Mouse (Mus musculus) left cerebral cortex, postnatal 25 days (tissue): ENCODE measurements around the gene Gpr132. TPM values are rescaled to one million over a fixed set of nuclear protein-coding genes. Genes with fewer than 3 reads are reported as not detected.

Source experiments
- DNase-seq, 2 experiments: peaks; one replicate each; pipeline ENCODE4 v3.0.0; 2022; ENCODE audit warnings: low spot score in 2 of 2, mixed read lengths in 1 of 2
- intact Hi-C: fragments of 180-260 bp; cut with DNase I; formaldehyde crosslinking; loops from one replicate; pipeline ENCODE4 v1.15.1; 2025
- total RNA-seq, 2 experiments: library from RNA; stranded (reverse); gene quantifications; 2 replicates each; pipeline ENCODE4 v1.2.3; 2021

Gpr132 gene
- total RNA-seq, 2 experiments from 2014 or later, result not detected

DNA sequence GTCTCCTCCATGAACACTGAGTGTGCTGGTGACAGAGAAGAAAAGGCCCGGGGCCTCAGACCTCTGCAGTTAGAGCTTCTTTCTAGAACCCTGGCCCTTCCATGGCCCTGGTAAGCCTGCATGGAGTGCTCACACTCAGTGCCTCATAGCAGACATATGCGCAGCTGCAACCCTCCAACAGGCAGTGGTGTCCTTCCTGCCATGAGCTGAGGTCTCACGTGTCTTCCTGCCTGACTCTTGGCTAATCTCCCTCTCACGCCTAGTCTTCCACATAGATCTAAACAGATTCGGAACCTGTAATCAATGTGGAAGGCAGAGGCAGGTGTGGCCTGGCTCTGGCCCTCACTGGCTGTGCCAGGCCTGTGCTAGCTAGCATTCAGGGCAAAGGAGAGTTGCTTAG is 11.7 kb upstream of the Gpr132 start:
- intact Hi-C loops, result loop anchor here (5.0 kb wide), 2 partner anchors 48 to 78 kb away; partner anchors contain the start of gene Jag2

DNA sequence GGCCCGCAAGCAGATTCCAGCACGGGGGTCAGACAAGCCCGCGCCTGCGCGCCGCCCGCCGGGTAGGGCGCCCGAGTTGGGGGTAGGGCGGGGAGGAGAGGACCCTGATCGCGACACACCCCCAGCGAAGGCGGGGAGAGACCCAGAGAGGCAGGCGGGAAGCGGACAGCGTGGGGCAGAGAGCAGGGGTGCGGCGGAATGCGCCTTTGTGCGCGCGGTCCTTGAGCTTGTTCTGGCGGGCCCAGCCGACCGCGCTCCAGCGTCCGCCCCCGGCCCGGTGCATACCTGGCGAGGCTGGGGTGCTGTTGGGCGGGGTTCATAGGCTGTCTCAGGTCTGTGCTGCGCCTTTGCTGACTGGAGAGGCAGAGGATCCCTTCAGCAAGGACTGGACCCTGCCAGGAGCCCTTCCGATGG is 9.6 kb upstream of the Gpr132 start:
- intact Hi-C loops, result loop anchor here (5.0 kb wide), 2 partner anchors 50 to 80 kb away; partner anchors contain the start of gene Jag2
- no peak for DNase-seq

More for the DNA sequence above, 11.7 kb upstream of the Gpr132 start:
- DNase-seq, result no peak

DNA sequence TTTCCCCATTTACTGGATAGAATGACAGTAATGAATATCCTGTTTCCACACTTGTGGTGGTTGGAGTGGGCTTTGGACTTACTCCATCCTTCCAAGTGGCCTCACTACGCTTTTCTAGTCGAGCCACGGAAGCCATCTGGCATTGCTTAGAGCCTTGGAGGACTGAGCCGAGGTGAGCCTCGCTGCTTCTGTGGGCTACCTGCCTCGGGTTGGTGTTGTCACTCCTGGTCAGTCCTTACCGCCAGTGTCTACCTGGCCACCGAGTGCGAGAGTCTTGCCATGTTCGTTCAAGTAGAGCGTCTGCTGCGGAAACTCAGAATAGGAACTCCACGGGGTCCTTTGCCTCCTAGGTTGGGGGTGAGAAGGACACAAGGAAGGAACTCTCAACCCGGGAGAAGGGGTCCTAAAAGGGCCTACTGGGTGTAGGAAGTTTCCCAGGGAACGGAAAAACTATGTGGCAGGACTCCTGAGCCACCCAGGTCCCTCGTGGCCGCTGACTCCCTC is 9.1 kb upstream of the Gpr132 start:
- DNase-seq, result no peak
- intact Hi-C loops, result loop anchor here (5.0 kb wide), 2 partner anchors 50 to 80 kb away; partner anchors contain the start of gene Jag2

DNA sequence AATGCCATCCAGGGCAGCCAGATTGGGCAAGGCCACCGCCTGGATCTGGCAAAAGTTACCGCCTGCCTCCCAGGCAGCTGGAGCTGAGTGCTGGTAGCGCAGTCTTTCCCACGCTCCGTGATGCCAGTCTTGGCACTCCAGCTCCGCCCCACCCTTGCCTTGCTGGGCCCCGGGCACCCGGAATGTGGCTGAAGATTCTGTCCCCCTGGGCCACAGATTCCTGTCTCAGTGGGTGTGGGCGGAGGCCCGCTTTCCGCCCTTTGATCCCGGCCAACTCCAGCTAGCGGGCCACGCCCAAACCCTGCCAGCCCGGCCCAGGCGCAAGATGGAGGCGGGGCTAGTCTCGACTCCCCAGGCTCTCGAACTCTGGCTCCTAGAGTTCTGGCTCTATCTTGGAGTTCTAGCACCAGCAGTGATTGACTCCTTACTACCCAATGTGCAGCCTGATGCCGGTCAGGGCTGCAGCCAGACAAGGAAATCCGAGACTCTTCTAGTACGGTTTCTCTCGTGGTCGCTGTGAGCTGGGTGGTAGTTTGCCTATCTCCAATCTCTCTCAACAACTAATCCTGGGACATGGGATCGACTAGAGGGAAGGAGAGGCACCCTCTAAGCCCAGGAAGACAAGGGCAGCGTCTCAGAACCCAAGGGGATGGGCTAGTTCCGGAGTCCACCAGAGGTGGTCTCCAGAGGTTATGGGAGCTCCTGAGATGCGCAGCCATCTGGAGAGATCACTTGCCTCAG is 8.5 kb upstream of the Gpr132 start:
- peak in 1 of 2 experiments; percentile 49 for DNase-seq
- intact Hi-C loops, result loop anchor here (5.0 kb wide), 2 partner anchors 51 to 81 kb away; partner anchors contain the start of gene Jag2

DNA sequence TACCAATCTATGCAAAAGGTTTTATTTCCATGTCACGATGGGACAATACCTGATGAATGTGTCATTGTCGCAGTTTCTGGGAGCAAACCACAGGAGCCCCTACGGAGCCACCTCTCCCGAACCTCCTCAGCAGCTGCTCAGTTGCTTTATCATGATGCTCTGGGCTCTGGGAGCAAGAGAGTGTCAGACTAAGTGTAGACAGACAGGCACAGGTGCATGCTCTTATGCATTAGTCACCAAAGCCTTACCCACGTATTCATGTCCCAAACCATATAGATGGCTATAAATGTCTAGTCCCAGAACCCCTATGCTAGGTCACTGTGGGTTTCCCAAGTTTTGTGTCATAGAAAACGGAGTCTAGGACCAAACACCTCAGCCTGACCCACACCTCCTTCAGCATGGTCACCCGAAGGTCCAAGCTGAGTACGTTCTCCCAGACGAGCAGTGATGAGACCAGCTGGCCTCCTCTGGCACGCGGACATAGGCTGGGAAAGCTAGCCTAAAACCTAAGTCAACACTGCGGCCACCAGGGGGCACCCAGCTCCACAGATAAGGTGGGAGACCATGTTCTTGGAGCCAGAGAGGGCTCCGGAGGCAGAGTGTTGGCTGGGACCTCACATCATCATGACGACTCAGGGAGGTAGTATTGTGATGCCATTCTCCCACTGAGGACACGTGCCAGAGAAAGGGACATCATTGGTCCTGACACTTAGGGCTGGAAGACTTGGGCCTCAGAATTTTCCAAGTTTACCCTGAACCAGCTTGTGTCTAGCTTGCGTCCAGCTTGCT is 7.4 kb upstream of the Gpr132 start:
- intact Hi-C loops, result loop anchor here (5.0 kb wide), 2 partner anchors 52 to 82 kb away; partner anchors contain the start of gene Jag2
- DNase-seq, result peak; percentile 83 to 90

DNA sequence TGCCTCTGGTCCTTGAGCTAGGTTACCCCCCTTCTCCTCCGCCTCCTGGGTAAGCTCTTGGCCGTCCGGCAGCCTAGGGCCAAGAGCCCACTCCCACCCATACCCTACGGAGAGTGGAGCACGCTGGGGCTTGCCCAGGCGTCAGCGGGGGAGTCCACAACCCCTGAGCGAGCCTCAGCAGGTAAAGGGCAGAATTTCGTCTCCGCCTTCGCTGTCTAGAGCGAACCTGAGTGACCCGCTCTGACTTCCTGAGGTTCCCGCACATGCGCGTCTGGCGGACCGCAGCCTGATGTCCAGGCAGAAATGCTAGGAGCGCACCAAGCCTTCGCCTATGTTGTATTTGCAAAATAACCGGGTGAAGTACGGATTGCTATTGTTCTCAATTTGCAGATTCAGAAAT is 6.2 kb upstream of the Gpr132 start:
- intact Hi-C loops, result no loop called here
- DNase-seq, result no peak

DNA sequence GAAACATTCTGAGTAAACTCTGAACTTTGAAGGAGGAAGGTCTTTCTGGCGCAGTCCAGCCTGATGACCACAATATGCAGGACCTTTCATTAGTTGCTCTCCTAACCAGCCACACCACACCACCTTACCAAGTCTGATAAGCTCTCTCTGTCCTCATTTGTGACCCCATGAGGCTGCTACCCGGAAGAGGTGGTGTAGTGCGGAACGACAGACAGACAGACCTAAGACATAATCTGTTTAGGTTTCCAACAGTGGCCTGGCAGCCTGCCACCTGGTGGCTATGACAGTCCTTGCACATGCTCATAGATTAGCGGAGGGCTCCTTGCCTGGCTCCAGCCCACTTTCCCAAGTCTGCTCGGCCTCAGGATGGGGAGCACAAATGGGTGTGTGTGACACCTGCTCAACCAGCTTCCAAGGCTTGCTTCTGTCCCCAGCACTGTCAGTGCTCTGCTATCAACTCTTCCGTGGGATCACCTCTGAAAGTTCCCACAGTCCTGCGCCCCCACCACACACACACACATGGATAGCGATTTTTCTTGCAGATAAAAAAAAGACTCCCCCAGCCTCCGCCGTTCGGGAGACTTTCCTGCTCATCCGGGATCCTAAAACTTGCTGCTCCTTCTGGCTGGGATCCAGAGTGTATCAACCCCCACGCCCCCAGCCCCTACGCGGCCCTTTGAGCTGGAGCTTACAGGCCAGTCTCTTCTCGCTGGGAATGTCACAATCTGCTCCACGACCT is 5.6 kb upstream of the Gpr132 start:
- peak; percentile 46 to 66 for DNase-seq
- intact Hi-C loops, result no loop called here

DNA sequence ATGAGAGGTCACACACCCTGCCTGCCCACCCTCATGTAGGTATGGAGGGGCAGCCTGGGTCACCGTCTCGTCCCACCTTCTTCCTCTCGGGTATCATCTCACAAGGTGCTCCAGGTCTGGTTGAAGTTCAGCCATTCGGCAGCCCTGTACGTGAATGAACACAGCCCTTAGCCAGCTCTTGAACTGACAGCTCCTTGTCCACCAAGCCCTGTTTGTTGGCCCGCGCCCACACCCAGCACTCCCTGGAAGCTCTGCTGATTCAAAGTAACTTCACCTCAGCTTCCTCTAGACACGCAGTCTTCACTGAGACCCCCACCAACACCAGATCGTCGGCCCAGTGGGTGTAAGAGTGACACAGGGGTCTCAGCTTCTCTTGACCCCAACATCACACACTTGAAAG is 5.0 kb upstream of the Gpr132 start:
- no peak for DNase-seq
- intact Hi-C loops, result no loop called here

DNA sequence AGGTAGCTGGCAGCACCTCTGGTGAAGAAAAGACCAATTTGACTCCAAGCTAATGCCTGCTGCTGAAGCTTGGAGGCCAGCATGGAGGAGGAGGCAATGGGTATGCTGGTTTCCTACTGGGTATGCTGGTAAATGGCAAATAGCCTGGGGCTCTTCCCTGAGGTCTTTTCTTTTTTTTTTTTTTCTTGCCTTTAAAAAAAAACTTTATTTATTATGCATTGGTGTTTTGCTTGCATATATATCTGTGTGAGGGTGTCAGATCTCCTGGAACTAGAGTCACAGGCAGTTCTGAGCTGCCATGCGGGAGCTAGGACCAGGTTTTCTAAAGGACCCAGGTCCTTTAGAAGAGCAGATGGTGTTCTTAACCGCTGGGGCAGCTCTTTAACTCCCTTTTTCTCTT is 3.2 kb upstream of the Gpr132 start:
- intact Hi-C loops, result no loop called here

DNA sequence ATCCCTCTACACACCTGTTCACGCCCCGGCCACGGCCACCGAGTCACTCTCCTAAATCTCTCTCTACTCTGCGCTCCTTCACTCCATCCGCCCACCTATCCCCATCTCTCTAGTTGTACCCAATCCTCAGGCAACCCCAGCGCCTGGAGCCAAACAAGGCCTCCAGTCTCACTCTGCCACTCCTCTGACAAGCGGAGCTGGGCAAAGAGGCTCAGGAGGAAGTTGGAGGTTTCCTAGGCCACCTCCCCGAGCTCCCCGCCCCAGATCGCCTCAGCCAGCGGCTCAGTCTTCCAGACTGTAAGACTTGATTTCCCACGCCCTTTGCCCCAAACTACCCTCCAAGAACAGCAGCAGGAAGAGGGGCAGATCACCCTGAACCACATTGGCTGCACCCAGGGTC is 2.7 kb upstream of the Gpr132 start:
- intact Hi-C loops, result no loop called here
- no peak for DNase-seq

More for the DNA sequence above, 3.2 kb upstream of the Gpr132 start:
- no peak for DNase-seq

DNA sequence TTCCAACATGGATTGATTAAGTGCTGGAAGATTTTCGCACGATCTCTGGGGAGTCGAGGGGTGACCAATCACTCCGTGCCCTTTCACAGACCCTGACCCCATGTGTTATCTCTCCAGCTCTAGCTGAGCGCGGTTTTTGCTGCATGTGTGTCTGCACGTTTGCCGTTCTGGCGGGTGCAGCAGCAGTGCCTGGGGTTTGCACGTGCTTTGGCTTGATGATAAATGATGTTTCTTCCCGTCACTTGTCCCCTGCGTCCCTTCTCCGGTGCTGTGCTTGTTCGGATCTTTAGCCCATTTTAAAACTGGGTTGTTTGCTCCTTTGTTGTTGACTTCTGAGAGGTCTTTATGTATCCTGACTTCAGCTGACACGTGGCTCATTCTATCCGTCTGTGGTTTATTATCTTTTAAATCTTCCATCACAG is 1.8 kb upstream of the Gpr132 start:
- intact Hi-C loops, result no loop called here
- DNase-seq, result no peak

DNA sequence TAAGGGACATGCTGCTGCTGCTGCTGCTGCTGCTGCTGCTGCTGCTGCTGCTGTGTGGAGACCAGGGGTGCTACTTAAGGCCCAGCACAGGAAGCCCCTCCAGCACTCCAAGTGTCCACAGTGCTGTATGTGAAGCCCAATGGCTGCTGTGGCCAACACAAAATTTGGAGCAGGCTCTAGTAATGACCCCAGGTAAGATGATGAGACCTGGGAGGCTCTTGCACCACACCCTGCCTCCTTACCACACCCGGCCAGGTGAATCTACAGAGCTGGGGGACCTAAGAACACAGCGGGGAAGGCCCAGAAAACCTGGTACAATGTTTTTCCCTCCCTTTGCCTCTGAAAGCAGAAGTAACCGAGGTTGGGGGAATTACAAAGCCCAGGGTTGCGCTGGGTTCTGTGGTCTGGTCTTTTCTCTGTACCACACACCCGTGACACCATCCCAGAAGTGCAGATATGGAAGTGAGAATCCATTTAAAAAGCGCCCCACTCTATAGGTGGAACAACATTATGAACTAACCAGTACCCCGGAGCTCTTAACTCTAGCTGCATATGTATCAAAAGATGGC is 838 bp downstream of the Gpr132 start:
- no peak for DNase-seq
- intact Hi-C loops, result no loop called here

DNA sequence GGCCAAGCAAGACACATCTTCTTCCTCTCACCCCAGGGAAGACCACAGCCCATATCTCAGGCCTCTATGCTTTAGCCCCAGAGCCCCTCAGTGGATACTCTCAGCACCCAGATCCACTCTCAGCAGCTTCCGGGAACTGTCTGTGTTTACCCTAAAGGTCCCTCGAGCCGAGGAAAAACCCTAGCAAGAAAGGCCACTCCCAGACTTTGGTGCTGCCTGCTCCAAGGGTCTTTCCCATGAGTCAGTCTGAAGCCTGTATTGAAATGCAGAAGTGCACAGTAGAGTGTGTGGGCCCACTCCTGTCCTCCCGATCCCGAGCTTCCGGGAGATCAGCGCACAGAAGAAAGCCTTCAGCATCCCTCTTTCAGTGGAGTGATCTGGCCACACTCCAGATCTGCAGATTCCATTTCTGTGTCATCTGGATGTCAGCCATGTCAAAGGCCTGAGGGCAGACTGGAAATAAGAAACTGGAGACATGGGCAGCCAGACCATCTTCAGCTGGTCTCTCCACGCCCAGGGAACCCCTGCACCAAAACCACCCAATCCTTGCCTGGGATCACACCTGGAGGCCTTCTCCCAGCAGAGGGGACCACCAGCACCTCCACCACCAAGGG is 1.5 kb downstream of the Gpr132 start:
- no peak for DNase-seq
- intact Hi-C loops, result no loop called here

DNA sequence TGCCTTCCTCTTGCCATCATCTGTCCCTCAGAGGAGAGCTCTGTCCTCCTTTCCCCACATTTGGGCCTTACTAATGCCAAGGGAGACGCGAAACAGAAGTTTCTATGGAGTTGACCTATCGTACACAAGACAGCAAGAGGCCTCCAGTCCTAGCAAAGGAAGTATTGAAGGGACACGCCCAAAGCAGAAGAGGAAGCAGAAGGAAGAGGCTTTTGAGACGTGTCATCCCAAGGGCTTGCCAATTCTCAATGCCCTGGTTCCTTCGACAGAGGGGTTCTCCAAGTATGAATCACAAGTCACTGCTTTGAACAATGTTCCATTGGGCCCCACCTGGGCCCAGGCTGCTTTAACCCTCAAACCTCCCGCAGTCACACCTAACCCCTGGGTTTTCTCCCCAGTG is 3.2 kb downstream of the Gpr132 start:
- intact Hi-C loops, result no loop called here
- no peak for DNase-seq

DNA sequence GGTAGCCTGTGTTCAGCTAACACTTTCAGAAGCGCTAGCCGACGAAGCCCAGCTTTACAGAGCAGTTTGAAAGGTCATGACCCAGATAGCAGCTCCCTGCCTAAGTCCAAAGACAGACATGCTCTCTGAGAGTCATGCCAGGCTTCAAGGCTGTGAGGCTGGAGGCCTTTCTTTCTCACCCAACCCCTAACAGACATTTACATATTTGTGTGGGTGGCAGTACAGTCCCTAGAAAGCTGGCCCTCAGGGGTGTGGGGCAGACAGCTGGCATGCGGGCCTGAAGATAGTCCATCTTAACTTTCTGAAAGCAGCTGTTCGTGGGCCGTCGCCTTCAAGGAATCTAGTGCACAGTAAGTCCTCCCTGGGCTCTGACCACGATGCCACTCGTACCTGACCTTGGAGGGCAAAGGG is 6.1 kb downstream of the Gpr132 start:
- no peak for DNase-seq

DNA sequence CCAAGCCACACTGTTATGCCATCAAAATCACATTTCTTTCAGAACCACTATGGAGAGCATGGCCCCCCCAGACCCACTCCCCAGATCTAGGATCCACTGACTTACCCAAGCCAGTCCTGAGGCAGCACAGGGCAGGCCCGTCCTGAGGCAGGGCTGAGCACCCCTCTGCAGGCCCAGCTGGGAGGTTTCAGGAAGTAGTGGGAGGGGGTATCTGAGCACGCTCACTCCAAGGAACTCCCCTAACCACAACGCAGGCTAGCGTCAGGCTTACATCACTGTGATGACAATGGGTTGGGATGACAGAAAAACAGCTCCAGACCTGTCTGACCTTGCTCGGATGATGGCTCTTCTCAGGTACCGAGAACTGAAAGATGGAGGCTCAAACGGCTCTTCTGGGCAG is 7.3 kb downstream of the Gpr132 start:
- DNase-seq, result no peak
- intact Hi-C loops, result no loop called here

More for the DNA sequence above, 6.1 kb downstream of the Gpr132 start:
- intact Hi-C loops, result no loop called here

DNA sequence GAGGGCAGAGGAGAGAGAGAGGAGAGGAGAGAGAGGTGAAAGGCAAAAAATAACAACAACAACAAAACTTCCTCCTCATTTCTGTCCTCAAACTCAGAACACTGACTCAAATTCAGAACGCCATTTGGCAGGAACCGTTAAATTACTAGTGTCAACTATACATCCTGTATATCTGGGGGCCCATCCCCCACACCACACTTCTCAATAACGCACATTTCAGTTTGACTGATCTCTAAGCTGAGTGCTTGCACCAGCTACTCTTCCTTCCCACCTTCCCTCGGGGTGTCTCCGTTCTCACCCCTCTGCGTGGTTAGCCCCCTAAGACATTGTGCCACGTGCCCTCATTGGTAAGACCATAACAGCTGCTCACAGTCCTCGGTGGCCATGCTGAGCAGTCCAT is 8.1 kb downstream of the Gpr132 start:
- no peak for DNase-seq
- intact Hi-C loops, result no loop called here

DNA sequence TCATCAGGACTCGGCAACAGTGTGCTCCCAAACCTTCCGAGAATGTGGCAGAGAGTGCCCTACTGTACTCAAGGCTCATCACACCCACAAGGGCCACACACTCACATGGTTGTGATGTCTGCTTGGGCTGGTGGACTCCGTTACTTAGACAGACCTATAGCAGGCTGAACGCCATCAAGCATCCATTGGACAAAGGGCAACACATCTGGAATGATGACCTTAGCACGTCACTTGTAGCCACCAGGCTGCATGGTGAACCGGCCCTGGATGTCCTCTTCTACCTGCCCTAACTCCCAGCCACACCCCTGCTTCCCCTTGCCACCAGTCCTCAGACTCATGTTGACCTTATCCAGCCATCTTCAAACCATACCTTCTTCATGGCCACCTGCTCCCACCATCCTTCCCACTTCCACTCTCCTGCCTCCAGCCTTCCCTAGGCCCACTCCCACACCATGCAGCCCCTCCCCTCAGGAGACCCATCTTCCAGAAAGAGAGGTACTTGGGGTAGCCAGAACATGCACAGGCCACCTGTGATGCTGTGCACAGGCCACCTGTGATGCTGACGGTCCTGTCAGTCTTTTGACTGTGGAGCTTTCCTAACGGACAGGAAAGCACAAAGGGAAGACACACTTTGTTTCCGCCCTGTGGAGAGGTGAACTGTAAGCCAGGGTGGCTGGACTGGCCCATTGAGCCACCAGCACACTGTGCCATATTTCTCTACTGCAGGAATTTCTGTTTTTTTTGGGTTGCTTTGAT is 9.3 kb downstream of the Gpr132 start:
- DNase-seq, result no peak
- intact Hi-C loops, result no loop called here
